Mouse (Mus musculus): ENCODE measurements around the gene Ints13. TPM values are rescaled to one million over a fixed set of nuclear protein-coding genes. Genes with fewer than 3 reads are reported as not detected.

The Ints13 gene
- 89.0 and 91.5 TPM in 2 replicates for polyA plus RNA-seq (2016; fragmentation: Nextera tagmentation; extraction: Ambion mirVana)

GRCm38 (mm10) chr6:146577310-146578109, at the start of gene Ints13:
Gene Ints13, minus strand, starts transcription at chr6:146577835.
- Histone ChIP-seq H3K4me3 (peak within 1 kb of the TSS; percentile 96), H3K4me1 (peaks cover 39% of the 10 kb centered on the region), H3K27me3 (replicated peaks; ENCODE audit: low read depth, poor library complexity, severe bottlenecking) (no peaks in the 10 kb centered on the region), H3K36me3 (replicated peaks) (peaks cover 3% of the 10 kb centered on the region; the same call in 1 of the 2 replicates), H3K9me3 (no peaks in the 10 kb centered on the region), H3K27ac (replicated peaks) (peak within 1 kb of the TSS; percentile 98)
- WGBS: under 1% methylated on average over 77 of the region's 77 CpGs
- DNase-seq (ENCODE audit: low spot score): peak; percentile 98

DNA sequence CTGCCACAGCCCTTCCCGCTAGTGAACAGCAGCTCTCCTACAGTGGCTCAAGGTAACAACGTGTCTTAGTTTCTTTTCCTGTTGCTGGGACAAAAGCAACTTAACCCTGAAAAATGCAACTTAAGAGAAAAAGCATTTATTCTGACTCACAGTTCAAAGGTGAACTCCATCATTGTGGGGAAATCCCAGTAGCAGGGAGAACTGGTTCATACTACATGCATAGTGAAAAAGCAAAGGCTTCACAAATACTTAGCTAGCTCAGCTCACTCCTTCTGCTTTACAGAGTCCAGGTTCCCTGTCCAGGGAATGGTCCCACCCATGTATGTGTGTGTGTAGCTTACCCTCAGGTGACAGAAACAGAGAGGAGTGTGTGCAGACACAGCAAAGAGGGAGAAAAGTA, 39.0 kb upstream of the Ints13 start:
- Histone ChIP-seq H3K36me3 (replicated peaks) (peaks cover 86% of the 10 kb centered on the region), H3K4me3 (no peak overlapping the region), H3K4me1 (no peaks in the 10 kb centered on the region), H3K27ac (replicated peaks) (no peak overlapping the region), H3K27me3 (replicated peaks; ENCODE audit: low read depth, poor library complexity, severe bottlenecking) (no peaks in the 10 kb centered on the region), H3K9me3 (no peaks in the 10 kb centered on the region)
- DNase-seq (ENCODE audit: low spot score): no peak
- WGBS: 92% methylated on average over 2 of the region's 2 CpGs

- H3K4me1 ChIP-seq: no peaks in the 10 kb centered on the region
- H3K9me3 ChIP-seq: no peaks in the 10 kb centered on the region
- no peak for DNase-seq (ENCODE audit: low spot score)
- H3K4me3 ChIP-seq: no peak overlapping the region
- peaks cover 87% of the 10 kb centered on the region for H3K36me3 ChIP-seq (replicated peaks)
- no peaks in the 10 kb centered on the region for H3K27me3 ChIP-seq (replicated peaks; ENCODE audit: low read depth, poor library complexity, severe bottlenecking)
- H3K27ac ChIP-seq (replicated peaks): no peak overlapping the region
- WGBS: 96% methylated on average over 8 of the region's 8 CpGs
These were observed 38.3 kb upstream of the Ints13 start for GRCm38 (mm10) chr6:146615891-146616290.

GRCm38 (mm10) chr6:146614541-146614940, 36.9 kb upstream of the Ints13 start:
- Histone ChIP-seq H3K36me3 (replicated peaks) (peaks cover 88% of the 10 kb centered on the region), H3K27me3 (replicated peaks; ENCODE audit: low read depth, poor library complexity, severe bottlenecking) (no peaks in the 10 kb centered on the region), H3K27ac (replicated peaks) (no peak overlapping the region), H3K9me3 (no peaks in the 10 kb centered on the region), H3K4me3 (no peak overlapping the region), H3K4me1 (no peaks in the 10 kb centered on the region)
- WGBS: 95% methylated on average over 5 of the region's 5 CpGs
- DNase-seq (ENCODE audit: low spot score): no peak

GRCm38 (mm10) chr6:146613907-146614306, 36.3 kb upstream of the Ints13 start:
- Histone ChIP-seq H3K4me3 (no peak overlapping the region), H3K9me3 (no peaks in the 10 kb centered on the region), H3K27me3 (replicated peaks; ENCODE audit: low read depth, poor library complexity, severe bottlenecking) (no peaks in the 10 kb centered on the region), H3K27ac (replicated peaks) (no peak overlapping the region), H3K4me1 (no peaks in the 10 kb centered on the region), H3K36me3 (replicated peaks) (peaks cover 90% of the 10 kb centered on the region)
- no peak for DNase-seq (ENCODE audit: low spot score)
- 91% methylated on average over 5 of the region's 5 CpGs for WGBS

DNA sequence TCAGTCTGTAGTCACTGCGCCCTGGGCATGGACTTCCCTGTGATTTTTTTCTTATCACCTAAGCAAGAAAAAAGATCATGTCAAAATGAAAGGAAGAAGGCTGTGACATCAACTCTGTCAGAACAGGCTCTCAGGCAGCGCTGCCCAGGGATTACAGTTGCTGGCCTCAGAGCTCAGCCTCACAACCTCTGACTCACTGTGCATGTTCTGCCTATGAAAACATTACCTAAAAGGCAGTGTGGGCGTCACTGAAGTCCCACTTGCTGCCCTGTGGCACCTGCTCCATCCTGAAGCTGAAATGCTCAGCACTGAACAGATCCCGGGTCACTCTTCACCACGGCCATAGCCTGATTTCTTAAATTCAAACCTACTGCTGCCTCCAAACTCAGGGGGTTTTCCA, 35.1 kb upstream of the Ints13 start:
- WGBS: 90% methylated on average over 5 of the region's 5 CpGs
- no peak overlapping the region for H3K4me3 ChIP-seq
- H3K36me3 ChIP-seq (replicated peaks): peaks cover 88% of the 10 kb centered on the region
- no peak for DNase-seq (ENCODE audit: low spot score)
- H3K27ac ChIP-seq (replicated peaks): no peak overlapping the region
- no peaks in the 10 kb centered on the region for H3K4me1 ChIP-seq
- H3K9me3 ChIP-seq: no peaks in the 10 kb centered on the region
- H3K27me3 ChIP-seq (replicated peaks; ENCODE audit: low read depth, poor library complexity, severe bottlenecking): no peaks in the 10 kb centered on the region

DNA sequence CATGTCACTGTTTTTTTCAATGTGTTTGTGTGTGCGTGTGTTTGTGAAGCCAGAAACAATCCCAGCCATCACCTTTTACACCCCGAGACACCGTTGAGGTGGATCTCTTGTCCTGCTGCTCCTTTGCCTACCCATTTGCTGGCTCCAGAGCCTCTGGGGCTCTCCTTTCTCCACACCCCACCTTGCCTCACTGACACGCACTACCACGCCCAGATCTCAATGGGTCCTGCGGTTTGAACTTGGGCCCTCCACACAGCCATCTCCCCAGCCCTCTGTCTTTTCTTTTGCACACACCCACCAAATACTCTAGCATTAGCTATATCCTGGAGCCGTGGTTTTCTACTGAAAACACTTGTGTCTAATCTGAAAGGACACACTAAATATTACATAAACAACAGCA, 34.3 kb upstream of the Ints13 start:
- H3K27ac ChIP-seq (replicated peaks): no peak overlapping the region
- H3K4me1 ChIP-seq: no peaks in the 10 kb centered on the region
- no peaks in the 10 kb centered on the region for H3K27me3 ChIP-seq (replicated peaks; ENCODE audit: low read depth, poor library complexity, severe bottlenecking)
- H3K4me3 ChIP-seq: no peak overlapping the region
- WGBS: 92% methylated on average over 7 of the region's 7 CpGs
- peaks cover 88% of the 10 kb centered on the region for H3K36me3 ChIP-seq (replicated peaks)
- DNase-seq (ENCODE audit: low spot score): no peak
- H3K9me3 ChIP-seq: no peaks in the 10 kb centered on the region

- H3K9me3 ChIP-seq: no peaks in the 10 kb centered on the region
- H3K36me3 ChIP-seq (replicated peaks): peaks cover 88% of the 10 kb centered on the region
- 91% methylated on average over 6 of the region's 6 CpGs for WGBS
These were observed 33.8 kb upstream of the Ints13 start for GRCm38 (mm10) chr6:146611385-146611784.

GRCm38 (mm10) chr6:146603651-146604050, 26.0 kb upstream of the Ints13 start:
- Histone ChIP-seq H3K27me3 (replicated peaks; ENCODE audit: low read depth, poor library complexity, severe bottlenecking) (no peaks in the 10 kb centered on the region), H3K4me3 (no peak overlapping the region), H3K36me3 (replicated peaks) (peaks cover 95% of the 10 kb centered on the region), H3K9me3 (no peaks in the 10 kb centered on the region), H3K27ac (replicated peaks) (no peak overlapping the region), H3K4me1 (no peaks in the 10 kb centered on the region)
- no peak for DNase-seq (ENCODE audit: low spot score)
- WGBS: 89% methylated on average over 10 of the region's 10 CpGs

More at GRCm38 (mm10) chr6:146611385-146611784, 33.8 kb upstream of the Ints13 start:
- Histone ChIP-seq H3K4me3 (no peak overlapping the region), H3K4me1 (no peaks in the 10 kb centered on the region), H3K27me3 (replicated peaks; ENCODE audit: low read depth, poor library complexity, severe bottlenecking) (no peaks in the 10 kb centered on the region), H3K27ac (replicated peaks) (no peak overlapping the region)
- no peak for DNase-seq (ENCODE audit: low spot score)

DNA sequence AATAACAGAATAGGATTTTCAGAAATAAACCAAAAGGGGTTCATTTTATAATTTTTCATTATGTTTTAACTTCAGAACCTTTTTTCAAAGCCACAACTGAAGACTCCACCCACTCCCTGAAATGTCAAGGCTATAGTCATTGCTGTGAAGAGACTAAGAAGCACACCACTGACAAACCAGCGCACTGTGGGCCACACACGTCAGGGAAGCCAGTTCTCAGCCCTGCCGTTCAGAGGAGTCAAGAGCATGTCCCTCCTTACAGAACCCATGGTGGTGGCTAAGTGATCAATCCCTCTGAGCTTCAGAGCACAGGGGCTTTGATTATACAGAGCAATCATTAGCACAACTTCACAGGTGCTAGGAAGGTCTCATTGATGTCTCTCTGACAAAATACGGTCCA, 25.0 kb upstream of the Ints13 start:
- Histone ChIP-seq H3K27ac (replicated peaks) (no peak overlapping the region), H3K4me1 (no peaks in the 10 kb centered on the region), H3K27me3 (replicated peaks; ENCODE audit: low read depth, poor library complexity, severe bottlenecking) (no peaks in the 10 kb centered on the region), H3K9me3 (no peaks in the 10 kb centered on the region), H3K4me3 (no peak overlapping the region), H3K36me3 (replicated peaks) (peaks cover 96% of the 10 kb centered on the region)
- 92% methylated on average over 4 of the region's 4 CpGs for WGBS
- DNase-seq (ENCODE audit: low spot score): no peak

DNA sequence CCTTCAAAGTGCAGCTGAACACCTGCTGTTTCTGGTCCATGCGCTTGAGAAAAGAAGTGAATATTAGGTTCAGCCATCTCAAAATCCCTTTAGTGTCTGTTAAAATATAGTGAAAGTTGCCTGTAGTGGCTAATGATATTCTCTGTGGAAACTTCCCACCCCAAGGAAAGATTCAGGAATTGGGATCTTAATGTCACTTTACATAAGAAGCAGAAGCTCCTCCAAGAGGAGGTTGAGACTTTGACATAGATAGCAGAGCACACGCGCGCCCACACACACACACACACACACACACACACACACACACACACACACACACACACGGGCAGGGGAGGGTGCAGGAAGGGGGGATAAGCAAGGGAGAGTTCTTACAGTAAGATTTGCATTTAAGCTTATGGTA, 7.5 kb upstream of the Ints13 start:
- 98% methylated on average over 5 of the region's 5 CpGs for WGBS
- no peak for DNase-seq (ENCODE audit: low spot score)

GRCm38 (mm10) chr6:146583366-146584046, 5.9 kb upstream of the Ints13 start:
- no peak for DNase-seq (ENCODE audit: low spot score)
- no peaks in the 10 kb centered on the region for H3K27me3 ChIP-seq (replicated peaks; ENCODE audit: low read depth, poor library complexity, severe bottlenecking)
- peaks cover 17% of the 10 kb centered on the region for H3K4me1 ChIP-seq
- no peak overlapping the region for H3K27ac ChIP-seq (replicated peaks)
- 90% methylated on average over 2 of the region's 2 CpGs for WGBS
- H3K36me3 ChIP-seq (replicated peaks): peaks cover 37% of the 10 kb centered on the region
- H3K4me3 ChIP-seq: no peak overlapping the region
- H3K9me3 ChIP-seq: no peaks in the 10 kb centered on the region

More for the DNA sequence above, 7.5 kb upstream of the Ints13 start:
- Histone ChIP-seq H3K27me3 (replicated peaks; ENCODE audit: low read depth, poor library complexity, severe bottlenecking) (no peaks in the 10 kb centered on the region), H3K27ac (replicated peaks) (no peak overlapping the region), H3K4me1 (0 out of 2 replicates have a peak, but pooled peaks cover 4% of the 10 kb centered on the region), H3K4me3 (no peak overlapping the region), H3K9me3 (no peaks in the 10 kb centered on the region), H3K36me3 (replicated peaks) (peaks cover 53% of the 10 kb centered on the region)

All from embryonic facial prominence, embryonic 10.5 days (tissue).